Mouse (Mus musculus) liver, embryonic 14.5 days (tissue): Measurements from ENCODE around the gene Nkain1.

ENCODE experiments used
- CTCF ChIP-seq: IDR thresholded peaks from 2 replicates; pipeline ENCODE4 v1.5.1; 2016; ENCODE audit warnings: antibody characterized with exemption, low read depth, control low read depth
- EP300 ChIP-seq: IDR thresholded peaks from 2 replicates; pipeline ENCODE4 v1.6.1; 2016; ENCODE audit warnings: antibody characterized with exemption, low read depth

DNA sequence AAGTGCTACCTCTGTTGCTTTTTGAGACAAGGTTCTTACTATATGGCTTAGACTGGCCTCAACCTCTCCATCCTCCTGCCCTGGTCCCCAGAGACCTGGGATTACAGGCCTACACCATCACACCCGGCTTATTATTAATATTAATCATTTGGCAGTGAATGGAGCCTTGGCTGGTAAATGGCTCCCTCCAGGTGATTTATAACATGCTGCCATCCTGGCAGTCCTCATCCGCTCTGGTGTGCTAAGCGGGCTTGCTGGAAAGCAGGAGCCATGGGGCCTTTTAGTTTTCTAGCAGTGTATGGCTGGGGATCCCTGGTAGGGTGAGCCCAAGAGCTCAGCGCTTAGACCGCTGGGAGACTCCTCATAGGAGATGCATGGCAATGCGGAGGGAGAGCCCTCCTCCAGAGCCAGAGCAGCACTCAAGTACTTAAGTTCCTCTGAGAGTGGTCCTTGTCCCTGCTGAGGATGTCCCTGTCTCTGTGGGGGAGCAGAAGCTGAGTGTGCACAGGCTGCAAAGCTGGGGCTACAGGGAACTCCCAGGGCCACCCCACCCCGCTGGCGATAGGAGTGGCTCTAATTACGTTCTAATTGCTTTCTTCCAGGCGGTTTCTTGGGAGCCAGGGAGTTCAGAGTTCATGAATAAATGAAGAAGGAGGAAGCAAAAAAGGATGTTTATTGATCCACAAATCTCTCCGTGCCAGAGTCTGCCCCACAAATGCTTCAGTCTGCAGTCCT, 13.2 kb downstream of the Nkain1 start:
- no peak for TF ChIP-seq CTCF
- no peak for TF ChIP-seq EP300
